Mouse (Mus musculus) heart, postnatal 0 days (tissue): ENCODE results near the gene Uspl1.

Experiments used
- CTCF ChIP-seq: IDR thresholded peaks from 2 replicates; pipeline ENCODE4 v1.5.1; 2016; ENCODE audit warnings: antibody characterized with exemption, control low read depth, low read depth
- EP300 ChIP-seq: IDR thresholded peaks from 2 replicates; pipeline ENCODE4 v1.6.1; 2016; ENCODE audit warnings: antibody characterized with exemption, low read depth

DNA sequence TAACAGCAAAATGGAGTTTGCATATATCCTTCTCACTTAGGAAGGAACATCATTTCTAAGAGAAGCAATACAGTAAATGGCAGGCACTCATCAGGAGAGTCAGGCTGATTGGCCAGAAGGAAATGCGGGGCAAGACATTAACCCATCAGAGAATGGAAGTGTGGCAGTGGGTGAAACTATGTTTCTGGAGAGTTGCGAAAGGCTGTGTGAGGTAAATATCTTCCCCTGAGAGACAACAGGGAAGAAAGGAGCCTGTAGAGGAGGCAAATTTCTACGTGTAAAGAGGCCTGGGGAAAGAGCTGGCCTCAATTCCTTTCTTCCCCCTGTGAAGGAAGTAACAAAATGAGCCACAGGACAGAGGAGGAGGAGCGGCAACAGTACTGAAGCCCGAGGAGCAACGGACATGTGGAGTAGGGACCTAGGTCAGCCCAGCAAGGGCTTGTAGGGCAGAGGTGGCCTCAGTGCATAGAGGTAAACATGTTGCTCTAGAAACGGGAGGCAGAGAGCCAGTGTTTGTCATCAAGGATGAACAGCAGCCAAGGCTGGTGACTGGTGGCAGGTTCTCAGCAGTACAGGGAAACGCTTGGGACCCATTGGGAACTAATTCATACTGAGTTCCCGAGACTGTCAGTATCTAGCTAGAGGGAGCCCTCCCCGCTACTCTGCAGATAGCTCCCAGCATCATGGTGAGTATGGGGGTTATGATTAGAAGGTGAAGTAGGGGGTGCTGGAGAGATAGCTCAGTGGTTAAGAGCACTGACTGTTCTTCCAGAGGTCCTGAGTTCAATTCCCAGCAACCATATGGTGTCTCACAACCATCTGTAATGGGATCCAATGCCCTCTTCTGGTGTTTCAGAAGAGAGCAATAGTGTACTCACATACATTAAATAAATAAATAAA lies 48.4 kb upstream of the Uspl1 start:
- TF ChIP-seq CTCF = no peak
- TF ChIP-seq EP300 = no peak
